Mouse (Mus musculus): ENCODE results near the gene Frrs1l. TPM values are rescaled to one million over a fixed set of nuclear protein-coding genes. Genes with fewer than 3 reads are reported as not detected.

Frrs1l gene
- total and polyA plus RNA-seq, 3 experiments, result not detected

- TF ChIP-seq NRF1 (IDR thresholded peaks at IDR 0.05; ENCODE audit: low read depth, low read length) (no peak), CTCF (conservative IDR thresholded peaks at IDR 0.05 in 1 of 2, IDR thresholded peaks at IDR 0.05 in 1 of 2; ENCODE audit: low read depth in 2 of 2, low read length in 2 of 2) (no peak), ZKSCAN1 (IDR thresholded peaks at IDR 0.05; ENCODE audit: borderline replicate concordance, low read depth, low read length) (no peak), USF2 (conservative IDR thresholded peaks at IDR 0.05; ENCODE audit: low read depth, low read length) (no peak), USF1 (IDR thresholded peaks at IDR 0.05; ENCODE audit: low read depth, low read length) (no peak), TCF12 (IDR thresholded peaks at IDR 0.05; ENCODE audit: low read depth, low read length) (no peak), JUND (conservative IDR thresholded peaks at IDR 0.05; ENCODE audit: low read depth, low read length) (no peak), MXI1 (IDR thresholded peaks at IDR 0.05; ENCODE audit: low read depth, low read length) (no peak), POLR2AphosphoS2 (IDR thresholded peaks at IDR 0.05; ENCODE audit: low read depth, low read length) (no peak), RCOR1 (conservative IDR thresholded peaks at IDR 0.05; ENCODE audit: low read depth, low read length) (0 out of 2 replicates have a peak, but pooled peaks have one; percentile 22), MYC (IDR thresholded peaks at IDR 0.05; ENCODE audit: low read depth, low read length) (no peak), EP300 (IDR thresholded peaks at IDR 0.05; ENCODE audit: low read length) (peak; percentile 62), BHLHE40 (IDR thresholded peaks at IDR 0.05; ENCODE audit: low read depth, low read length) (peak; percentile 27; the same call in 1 of the 2 replicates), TBP (conservative IDR thresholded peaks at IDR 0.05; ENCODE audit: low read depth, low read length) (no peak), POLR2A (IDR thresholded peaks at IDR 0.05; ENCODE audit: low read depth, low read length) (no peak), ZNF384 (IDR thresholded peaks at IDR 0.05; ENCODE audit: low read depth, low read length) (no peak), CHD2 (IDR thresholded peaks at IDR 0.05; ENCODE audit: low read length) (no peak), ELF1 (IDR thresholded peaks at IDR 0.05; ENCODE audit: low read depth, low read length) (no peak)
Measured at GRCm38 (mm10) chr4:56912382-56913001, 77.7 kb downstream of the Frrs1l start (continued).

DNA sequence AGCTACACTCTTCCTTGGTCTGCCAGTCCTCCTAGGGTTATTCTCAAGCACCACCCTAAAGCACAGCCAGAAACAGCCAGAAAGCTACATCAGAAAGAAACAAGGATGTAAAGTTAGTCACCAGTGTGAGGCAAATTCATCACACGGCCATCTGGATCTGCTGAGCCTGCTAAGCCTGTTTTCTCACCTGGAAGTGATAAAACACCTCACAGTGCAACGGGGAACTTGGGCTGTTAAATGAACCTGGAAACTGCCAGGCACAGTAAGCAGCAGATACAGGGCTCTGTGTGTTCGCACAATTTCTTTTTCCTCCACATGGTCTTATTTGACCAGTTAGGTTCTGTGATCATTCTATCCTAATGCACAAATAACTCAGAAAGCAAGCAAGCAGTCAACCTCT lies 80.6 kb downstream of the Frrs1l start:
- no peak overlapping the region for H3K27ac ChIP-seq (ENCODE audit: insufficient read depth, low read depth)
- peaks cover 33 to 69% of the 10 kb centered on the region in 2 experiments for H3K36me3 ChIP-seq (replicated peaks in 1 of 2; ENCODE audit: control insufficient read depth in 1 of 2, insufficient read depth in 1 of 2, low read length in 1 of 2)
- H3K9me3 ChIP-seq (replicated peaks; ENCODE audit: low read length), result no peaks in the 10 kb centered on the region
- no peak overlapping the region for H3K9ac ChIP-seq (ENCODE audit: insufficient read depth, low read depth)
- DNase-seq (ENCODE audit: extremely low read depth), result no peak
- no peaks in the 10 kb centered on the region for H3K79me2 ChIP-seq (replicated peaks; ENCODE audit: control insufficient read depth, extremely low read depth, insufficient read depth, poor library complexity, severe bottlenecking)
- dilution Hi-C loops (cut with MboI; ENCODE audit: extremely low pct_ligation_motif_present, extremely low pct_unique_long_range_greater_than_20kb, low sequenced_read_pairs), result no loop called here
- in situ Hi-C loops (cut with MboI; ENCODE audit: low pct_ligation_motif_present, low pct_unique_long_range_greater_than_20kb, low sequenced_read_pairs), result no loop called here
- peaks cover 19 to 44% of the 10 kb centered on the region in 2 experiments for H3K4me1 ChIP-seq (ENCODE audit: control insufficient read depth in 1 of 2, insufficient read depth in 2 of 2)
- H3K27me3 ChIP-seq (replicated peaks), result no peaks in the 10 kb centered on the region
- H3K4me3 ChIP-seq (replicated peaks in 1 of 3; ENCODE audit: low read depth in 2 of 3, low read length in 2 of 3, poor library complexity in 1 of 3), result no peak overlapping the region
- no peak overlapping the region for H3K4me2 ChIP-seq (ENCODE audit: insufficient read depth, low read depth, poor library complexity, severe bottlenecking)
- TF ChIP-seq MAX (IDR thresholded peaks at IDR 0.05; ENCODE audit: low read length), result no peak
- no peak for TF ChIP-seq GABPA (IDR thresholded peaks at IDR 0.05; ENCODE audit: insufficient replicate concordance, low read depth, low read length)
- TF ChIP-seq MAZ (IDR thresholded peaks at IDR 0.05; ENCODE audit: low read depth, low read length), result no peak
